Mouse (Mus musculus): ENCODE measurements at regions not wholly inside any gene's neighbourhood (a gene's known extent, or its start where the extent isn't known, plus 50 kb on each side); places are given as distances from the start of the nearest gene placed in this dataset.

GRCm38 (mm10) chr6:98872334-98872733 lies 529.8 kb upstream of the Gm765 start:
- no peak for DNase-seq (ENCODE audit: low spot score in 2 of 2)

- DNase-seq (ENCODE audit: low spot score in 2 of 2): no peak
These were observed 527.2 kb upstream of the Gm765 start for GRCm38 (mm10) chr6:98869772-98870171.

- no peak for DNase-seq (ENCODE audit: low spot score in 2 of 2)
These were observed 521.8 kb upstream of the Gm765 start for GRCm38 (mm10) chr6:98864306-98864705.

- no peak for DNase-seq (ENCODE audit: low spot score in 2 of 2)
These were observed 513.4 kb upstream of the Gm765 start for GRCm38 (mm10) chr6:98855958-98856357.

GRCm38 (mm10) chr6:98850906-98851305 lies 508.4 kb upstream of the Gm765 start:
- DNase-seq (ENCODE audit: low spot score in 2 of 2): no peak

GRCm38 (mm10) chr6:98848835-98849234 lies 506.3 kb upstream of the Gm765 start:
- no peak for DNase-seq (ENCODE audit: low spot score in 2 of 2)

GRCm38 (mm10) chr6:98846001-98846695 lies 503.6 kb upstream of the Gm765 start:
- no peak for DNase-seq (ENCODE audit: low spot score in 2 of 2)

- peak in 1 of 2 experiments; percentile 10 for DNase-seq (ENCODE audit: low spot score in 2 of 2)
These were observed 501.0 kb upstream of the Gm765 start for GRCm38 (mm10) chr6:98843598-98843997.

GRCm38 (mm10) chr6:98842924-98843323 lies 500.4 kb upstream of the Gm765 start:
- DNase-seq (ENCODE audit: low spot score in 2 of 2): no peak

GRCm38 (mm10) chr6:98833922-98834321 lies 491.4 kb upstream of the Gm765 start:
- DNase-seq (ENCODE audit: low spot score in 2 of 2): no peak

GRCm38 (mm10) chr6:98830191-98830590 lies 487.6 kb upstream of the Gm765 start:
- no peak for DNase-seq (ENCODE audit: low spot score in 2 of 2)

GRCm38 (mm10) chr6:98808046-98808445 lies 465.5 kb upstream of the Gm765 start:
- DNase-seq (ENCODE audit: low spot score in 2 of 2): no peak

- DNase-seq (ENCODE audit: low spot score in 2 of 2): no peak
These were observed 460.9 kb upstream of the Gm765 start for GRCm38 (mm10) chr6:98803384-98803949.

- no peak for DNase-seq (ENCODE audit: low spot score in 2 of 2)
These were observed 458.5 kb upstream of the Gm765 start for GRCm38 (mm10) chr6:98801061-98801460.

GRCm38 (mm10) chr6:98800040-98800439 lies 457.5 kb upstream of the Gm765 start:
- no peak for DNase-seq (ENCODE audit: low spot score in 2 of 2)

- DNase-seq (ENCODE audit: low spot score in 2 of 2): no peak
These were observed 455.2 kb upstream of the Gm765 start for GRCm38 (mm10) chr6:98797778-98798177.

GRCm38 (mm10) chr6:98797373-98797772 lies 454.8 kb upstream of the Gm765 start:
- DNase-seq (ENCODE audit: low spot score in 2 of 2): no peak

- DNase-seq (ENCODE audit: low spot score in 2 of 2): no peak
These were observed 454.1 kb upstream of the Gm765 start for GRCm38 (mm10) chr6:98796666-98797065.

GRCm38 (mm10) chr6:98787422-98787821 lies 444.9 kb upstream of the Gm765 start:
- no peak for DNase-seq (ENCODE audit: low spot score in 2 of 2)

- DNase-seq (ENCODE audit: low spot score in 2 of 2): no peak
These were observed 439.5 kb upstream of the Gm765 start for GRCm38 (mm10) chr6:98782074-98782473.

- peak in 1 of 2 experiments; percentile 10 for DNase-seq (ENCODE audit: low spot score in 2 of 2)
These were observed 433.2 kb upstream of the Gm765 start for GRCm38 (mm10) chr6:98775780-98776179.

GRCm38 (mm10) chr6:98769999-98770398 lies 427.4 kb upstream of the Gm765 start:
- DNase-seq (ENCODE audit: low spot score in 2 of 2): no peak

- DNase-seq (ENCODE audit: low spot score in 2 of 2): peak in 1 of 2 experiments; percentile 9
These were observed 426.8 kb upstream of the Gm765 start for GRCm38 (mm10) chr6:98769322-98769721.

All from cerebellum, postnatal 4 days (tissue).